Mouse (Mus musculus): ENCODE data around the gene Tmco2. TPM values are rescaled to one million over a fixed set of nuclear protein-coding genes. Genes with fewer than 3 reads are reported as not detected.

Gene Tmco2
- polyA plus RNA-seq, 1 experiment from 2014 or later, result not detected

DNA sequence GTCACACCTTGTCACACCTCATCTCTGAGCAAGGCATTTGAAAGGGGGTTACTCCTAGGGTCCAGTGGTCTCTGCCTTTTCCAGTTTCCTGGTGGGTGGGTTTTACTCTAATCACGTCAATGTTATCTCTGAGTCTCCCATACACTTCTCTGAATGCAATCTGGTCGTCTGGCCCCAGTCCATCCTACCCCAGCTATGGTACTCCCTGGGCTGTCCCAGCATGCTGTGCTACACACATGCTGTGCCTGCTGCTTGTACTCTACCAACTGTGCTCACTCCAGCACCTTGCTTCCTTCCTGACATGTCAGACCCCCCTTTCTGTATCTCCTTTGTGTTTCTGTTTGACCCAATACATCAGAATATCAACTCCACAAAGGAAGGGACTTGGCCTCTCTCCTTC, 52.0 kb downstream of the Tmco2 start:
- H3K4me3 ChIP-seq, result no peak overlapping the region
- peaks cover 16% of the 10 kb centered on the region; the same call in 1 of the 2 replicates for H3K27me3 ChIP-seq
- 33% methylated on average over 2 of the region's 2 CpGs for WGBS
- no peak overlapping the region for H3K9ac ChIP-seq
- H3K36me3 ChIP-seq, result peaks cover 9% of the 10 kb centered on the region; the same call in 1 of the 2 replicates
- ATAC-seq (replicated peaks; ENCODE audit: insufficient number of reproducible peaks, insufficient read depth, low FRiP score, low read depth), result no peak
- peaks cover 7% of the 10 kb centered on the region for H3K4me1 ChIP-seq (replicated peaks)
- H3K27ac ChIP-seq, result no peak overlapping the region
- H3K4me2 ChIP-seq, result no peak overlapping the region
- H3K9me3 ChIP-seq (replicated peaks), result no peaks in the 10 kb centered on the region

DNA sequence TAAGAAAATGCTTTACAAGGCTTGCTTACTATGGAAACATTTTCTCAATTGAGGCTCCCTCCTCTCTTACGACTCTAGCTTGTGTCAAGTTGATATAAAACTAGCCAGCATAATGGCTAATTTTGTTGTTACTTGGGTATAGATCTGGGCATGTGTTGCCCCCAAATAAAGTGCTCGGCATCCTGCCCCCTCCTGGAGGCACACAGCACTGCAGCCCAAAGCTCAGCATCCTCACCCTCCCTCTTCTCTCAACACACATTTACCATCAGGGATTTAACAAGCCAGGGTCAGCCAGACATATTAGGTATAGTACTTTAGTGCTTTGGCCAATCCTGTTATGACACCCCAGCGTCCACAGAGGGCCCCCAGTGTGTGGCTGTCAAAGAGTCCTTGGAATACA, 52.7 kb downstream of the Tmco2 start:
- Histone ChIP-seq H3K9ac (no peak overlapping the region), H3K36me3 (peaks cover 9% of the 10 kb centered on the region; the same call in 1 of the 2 replicates), H3K4me1 (replicated peaks) (peaks cover 10% of the 10 kb centered on the region), H3K4me2 (no peak overlapping the region), H3K27me3 (peaks cover 19% of the 10 kb centered on the region; the same call in 1 of the 2 replicates), H3K27ac (no peak overlapping the region), H3K9me3 (replicated peaks) (no peaks in the 10 kb centered on the region), H3K4me3 (no peak overlapping the region)
- no peak for ATAC-seq (replicated peaks; ENCODE audit: insufficient number of reproducible peaks, insufficient read depth, low FRiP score, low read depth)
- 51% methylated on average over 3 of the region's 3 CpGs for WGBS

Other genes with a start within 250 kb of the Tmco2 start
- 9.4 and 13.8 TPM in 2 replicates for gene Exo5, start 184.2 kb downstream of the Tmco2 start, polyA plus RNA-seq (2015; fragmentation: Nextera tagmentation; extraction: Ambion mirVana)
- gene Zfp69, start 157.5 kb downstream of the Tmco2 start, polyA plus RNA-seq (2015; fragmentation: Nextera tagmentation; extraction: Ambion mirVana), result 10.7 and 11.2 TPM in 2 replicates
- gene Smap2, start 92.0 kb downstream of the Tmco2 start, polyA plus RNA-seq (2015; fragmentation: Nextera tagmentation; extraction: Ambion mirVana), result 10.0 and 12.8 TPM in 2 replicates
- 9.7 and 20.3 TPM in 2 replicates for gene Col9a2, start 69.8 kb downstream of the Tmco2 start, polyA plus RNA-seq (2015; fragmentation: Nextera tagmentation; extraction: Ambion mirVana)
- 22.2 and 25.5 TPM in 2 replicates for gene Zmpste24, start 11.0 kb downstream of the Tmco2 start, polyA plus RNA-seq (2015; fragmentation: Nextera tagmentation; extraction: Ambion mirVana)
- gene Rlf, start 105.9 kb upstream of the Tmco2 start, polyA plus RNA-seq (2015; fragmentation: Nextera tagmentation; extraction: Ambion mirVana), result 16.3 and 19.2 TPM in 2 replicates
- gene Gm12888, start 215.7 kb upstream of the Tmco2 start, polyA plus RNA-seq (2015; fragmentation: Nextera tagmentation; extraction: Ambion mirVana), result not detected in 2 replicates